Mouse (Mus musculus) forebrain, embryonic 11.5 days (tissue): ENCODE results near the gene Osgin1. TPM values are rescaled to one million over a fixed set of nuclear protein-coding genes. Genes with fewer than 3 reads are reported as not detected.

ENCODE experiments used
- ATAC-seq: fragments of 200-750 bp; cut with Nextera tagmentation; replicated peaks from 2 replicates; pipeline ENCODE4 v1.8.0; 2017; ENCODE audit warnings: moderate TSS enrichment; ENCODE audit not compliant: low FRiP score
- DNase-seq: peaks from one replicate; pipeline ENCODE4 v3.0.0-alpha.2; 2017; ENCODE audit warnings: low spot score
- H3K27ac ChIP-seq: fragments of 300-500 bp; sonication (generic); 2 replicates; pipeline ENCODE4 v1.5.1; 2014; ENCODE audit warnings: low read depth, low read length
- H3K27me3 ChIP-seq: fragments of 300-500 bp; sonication (generic); 2 replicates; pipeline ENCODE4 v1.6.1; 2014; ENCODE audit warnings: mild to moderate bottlenecking, low read length, mixed read lengths; ENCODE audit not compliant: control insufficient read depth, insufficient read depth
- H3K36me3 ChIP-seq: fragments of 300-500 bp; sonication (generic); 2 replicates; pipeline ENCODE4 v1.6.1; 2014; ENCODE audit warnings: mild to moderate bottlenecking, low read length, moderate library complexity, mixed read lengths; ENCODE audit not compliant: control insufficient read depth, insufficient read depth
- H3K4me1 ChIP-seq: fragments of 300-500 bp; sonication (generic); replicated peaks from 2 replicates; pipeline ENCODE4 v1.6.1; 2014; ENCODE audit warnings: low read length, mixed read lengths; ENCODE audit not compliant: control insufficient read depth, insufficient read depth
- H3K4me2 ChIP-seq: fragments of 300-500 bp; sonication (generic); 2 replicates; pipeline ENCODE4 v1.6.1; 2014; ENCODE audit warnings: low read depth, mild to moderate bottlenecking, low read length, moderate library complexity, mixed read lengths; ENCODE audit not compliant: severe bottlenecking
- H3K4me3 ChIP-seq: fragments of 300-500 bp; sonication (generic); 2 replicates; pipeline ENCODE4 v1.5.1; 2014; ENCODE audit warnings: low read depth, low read length
- H3K9ac ChIP-seq: fragments of 300-500 bp; sonication (generic); 2 replicates; pipeline ENCODE4 v1.6.1; 2014; ENCODE audit warnings: low read length
- H3K9me3 ChIP-seq: fragments of 300-500 bp; sonication (generic); 2 replicates; pipeline ENCODE4 v1.6.1; 2016; ENCODE audit warnings: low read length, mixed read lengths; ENCODE audit not compliant: control insufficient read depth
- WGBS: fragments of 180-500 bp; shearing (Covaris S2); extraction: QIAGEN DNeasy Blood & Tissue Kit; methylation state at CpG from one replicate; pipeline ENCODE4 v1.1.7; 2014; 5-methylcytosine and 5-hydroxymethylcytosine counted together
- polyA plus RNA-seq: library from polyadenylated mRNA; unstranded; fragments of >200 nt; fragmentation: Nextera tagmentation; extraction: Ambion mirVana; gene quantifications from 2 replicates; pipeline ENCODE4 v1.2.1, GENCODE M21; 2014

The Osgin1 gene
- 0.09 TPM in 1 of 2 replicates, not detected in the other for polyA plus RNA-seq

GRCm38 (mm10) chr8:119433582-119434174, at the start of gene Osgin1:
Osgin1 (plus strand) TSS chr8:119434124.
- no peak for DNase-seq
- Histone ChIP-seq H3K9me3 (no peaks in the 10 kb centered on the region), H3K4me2 (no peak within 1 kb of the TSS), H3K4me1 (no peaks in the 10 kb centered on the region; the same call in 1 of the 2 replicates), H3K4me3 (no peak within 1 kb of the TSS), H3K27me3 (no peaks in the 10 kb centered on the region), H3K27ac (no peak within 1 kb of the TSS), H3K36me3 (no peaks in the 10 kb centered on the region), H3K9ac (no peak within 1 kb of the TSS)
- 89% methylated on average over 13 of the region's 13 CpGs for WGBS
- ATAC-seq: no peak

DNA sequence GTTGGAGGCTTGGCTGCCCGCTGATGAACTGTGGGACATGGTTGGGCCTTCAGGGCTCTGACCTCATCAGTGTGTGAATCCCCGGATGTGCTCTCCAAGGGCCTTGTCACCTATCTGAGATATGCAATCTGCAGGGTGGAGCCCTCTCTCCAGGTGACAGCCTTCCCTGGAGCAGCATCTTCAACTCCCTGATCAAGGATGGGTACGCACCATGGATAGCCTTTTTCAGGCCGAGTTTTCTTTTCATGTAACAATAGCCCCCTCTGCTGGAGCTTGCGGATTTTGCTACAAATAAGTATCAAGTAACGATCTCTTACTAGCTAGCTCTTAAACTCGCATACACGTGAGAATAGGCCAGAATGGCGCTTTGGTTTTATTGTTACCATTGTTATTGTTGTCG, 49.4 kb upstream of the Osgin1 start:
- peak; percentile 71 for DNase-seq
- Histone ChIP-seq H3K9me3 (no peaks in the 10 kb centered on the region), H3K4me2 (no peak overlapping the region), H3K27me3 (no peaks in the 10 kb centered on the region), H3K27ac (no peak overlapping the region), H3K36me3 (no peaks in the 10 kb centered on the region), H3K4me3 (no peak overlapping the region), H3K4me1 (no peaks in the 10 kb centered on the region), H3K9ac (no peak overlapping the region)
- no peak for ATAC-seq
- 26% methylated on average over 10 of the region's 10 CpGs for WGBS

DNA sequence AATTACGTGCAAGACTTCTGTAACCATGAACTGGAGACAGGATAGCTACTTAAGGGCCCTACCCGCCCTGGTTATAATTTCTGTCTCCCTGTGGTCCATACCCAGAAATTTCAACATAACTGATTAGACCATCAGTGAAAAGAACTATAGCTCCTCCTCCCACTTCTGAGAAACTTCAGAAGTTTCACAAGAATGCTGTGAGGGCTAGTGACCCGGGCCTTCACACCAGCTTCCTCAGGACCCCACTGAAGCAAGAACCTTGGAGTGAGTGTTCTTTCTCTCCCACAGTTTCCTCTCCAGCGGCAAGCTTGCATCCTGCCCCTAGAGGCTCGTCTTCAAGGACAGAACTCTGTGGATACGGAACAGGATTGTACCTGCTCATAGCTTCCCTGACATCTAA, 48.1 kb upstream of the Osgin1 start:
- 69% methylated on average over 6 of the region's 6 CpGs for WGBS
- no peaks in the 10 kb centered on the region for H3K9me3 ChIP-seq

GRCm38 (mm10) chr8:119386988-119387387, 46.9 kb upstream of the Osgin1 start:
- Histone ChIP-seq H3K27ac (no peak overlapping the region), H3K9ac (no peak overlapping the region), H3K27me3 (no peaks in the 10 kb centered on the region), H3K4me3 (no peak overlapping the region), H3K36me3 (no peaks in the 10 kb centered on the region), H3K9me3 (no peaks in the 10 kb centered on the region), H3K4me2 (no peak overlapping the region), H3K4me1 (no peaks in the 10 kb centered on the region)
- DNase-seq (no peak), ATAC-seq (no peak)
- 87% methylated on average over 6 of the region's 6 CpGs for WGBS

More for the DNA sequence above, 48.1 kb upstream of the Osgin1 start:
- Histone ChIP-seq H3K4me1 (no peaks in the 10 kb centered on the region), H3K36me3 (no peaks in the 10 kb centered on the region), H3K4me2 (no peak overlapping the region), H3K4me3 (no peak overlapping the region), H3K9ac (no peak overlapping the region), H3K27me3 (no peaks in the 10 kb centered on the region), H3K27ac (no peak overlapping the region)
- ATAC-seq (no peak), DNase-seq (no peak)

GRCm38 (mm10) chr8:119394097-119394496, 39.8 kb upstream of the Osgin1 start:
- H3K27ac ChIP-seq: no peak overlapping the region
- DNase-seq: no peak
- H3K4me1 ChIP-seq: peaks cover 3% of the 10 kb centered on the region; the same call in 1 of the 2 replicates
- ATAC-seq: no peak
- no peaks in the 10 kb centered on the region for H3K36me3 ChIP-seq
- H3K4me2 ChIP-seq: peak overlapping the region; percentile 99
- no peaks in the 10 kb centered on the region for H3K27me3 ChIP-seq
- H3K9ac ChIP-seq: peak overlapping the region; percentile 86
- 77% methylated on average over 9 of the region's 9 CpGs for WGBS
- H3K9me3 ChIP-seq: no peaks in the 10 kb centered on the region
- peak overlapping the region; percentile 80 for H3K4me3 ChIP-seq

GRCm38 (mm10) chr8:119394524-119395026, 39.3 kb upstream of the Osgin1 start, which contains the start of gene Mlycd:
Mlycd (plus strand) TSS chr8:119394878.
- H3K27ac ChIP-seq: peak within 1 kb of the TSS; percentile 62; the same call in 1 of the 2 replicates
- H3K27me3 ChIP-seq: no peaks in the 10 kb centered on the region
- peak within 1 kb of the TSS; percentile 99 for H3K4me2 ChIP-seq
- peak; percentile 95 for DNase-seq
- H3K9me3 ChIP-seq: no peaks in the 10 kb centered on the region
- peak within 1 kb of the TSS; percentile 86 for H3K9ac ChIP-seq
- peaks cover 3% of the 10 kb centered on the region; the same call in 1 of the 2 replicates for H3K4me1 ChIP-seq
- H3K36me3 ChIP-seq: no peaks in the 10 kb centered on the region
- ATAC-seq: peak; percentile 96
- 2% methylated on average over 43 of the region's 44 CpGs for WGBS
- peak within 1 kb of the TSS; percentile 80 for H3K4me3 ChIP-seq

DNA sequence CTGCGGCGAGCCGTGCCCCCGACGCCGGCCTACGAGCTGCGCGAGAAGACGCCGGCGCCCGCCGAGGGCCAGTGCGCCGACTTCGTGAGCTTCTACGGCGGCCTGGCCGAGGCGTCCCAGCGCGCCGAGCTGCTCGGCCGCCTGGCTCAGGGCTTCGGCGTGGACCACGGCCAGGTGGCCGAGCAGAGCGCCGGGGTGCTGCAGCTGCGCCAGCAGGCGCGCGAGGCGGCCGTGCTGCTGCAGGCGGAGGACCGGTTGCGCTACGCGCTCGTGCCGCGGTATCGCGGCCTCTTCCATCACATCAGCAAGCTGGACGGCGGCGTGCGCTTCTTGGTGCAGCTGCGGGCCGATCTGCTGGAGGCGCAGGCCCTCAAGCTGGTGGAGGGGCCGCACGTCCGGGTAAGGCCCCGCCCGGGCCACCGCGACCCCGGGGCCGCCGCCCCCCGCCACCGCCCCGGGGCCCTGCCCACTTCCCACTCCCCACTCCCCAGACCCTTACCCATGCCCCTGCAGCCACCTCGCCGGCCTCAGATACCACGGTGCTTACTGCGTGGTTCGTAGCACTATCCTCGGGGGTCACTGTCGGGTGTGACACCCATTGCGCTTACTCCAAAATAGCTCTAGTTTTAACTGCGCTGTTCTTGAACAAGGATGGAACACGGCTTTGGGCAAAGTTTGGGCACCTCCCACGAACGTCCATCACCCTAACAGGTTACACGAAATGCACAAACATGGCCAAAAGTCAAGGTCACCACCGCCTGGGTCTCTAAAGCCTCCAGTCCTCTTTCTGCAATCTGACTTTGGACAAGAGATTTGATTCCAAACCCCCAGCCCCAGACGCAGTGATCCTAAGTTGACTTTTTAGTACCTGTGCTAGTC, 38.6 kb upstream of the Osgin1 start:
- DNase-seq: no peak
- 6% methylated on average over 80 of the region's 83 CpGs for WGBS
- peak overlapping the region; percentile 80 for H3K4me3 ChIP-seq
- no peaks in the 10 kb centered on the region for H3K27me3 ChIP-seq
- no peaks in the 10 kb centered on the region for H3K9me3 ChIP-seq
- H3K27ac ChIP-seq: peak overlapping the region; percentile 62; the same call in 1 of the 2 replicates
- H3K9ac ChIP-seq: peak overlapping the region; percentile 86
- H3K4me1 ChIP-seq: peaks cover 3% of the 10 kb centered on the region; the same call in 1 of the 2 replicates
- peak overlapping the region; percentile 99 for H3K4me2 ChIP-seq
- peak; percentile 67 for ATAC-seq
- no peaks in the 10 kb centered on the region for H3K36me3 ChIP-seq

GRCm38 (mm10) chr8:119398558-119398957, 35.4 kb upstream of the Osgin1 start:
- Histone ChIP-seq H3K9me3 (no peaks in the 10 kb centered on the region), H3K36me3 (no peaks in the 10 kb centered on the region), H3K27ac (no peak overlapping the region), H3K4me1 (peaks cover 3% of the 10 kb centered on the region; the same call in 1 of the 2 replicates), H3K4me3 (no peak overlapping the region), H3K4me2 (no peak overlapping the region), H3K9ac (no peak overlapping the region), H3K27me3 (no peaks in the 10 kb centered on the region)
- ATAC-seq (no peak), DNase-seq (no peak)
- 81% methylated on average over 9 of the region's 9 CpGs for WGBS
